Mouse (Mus musculus) lung, postnatal 10 days (tissue): ENCODE results near the gene Fmnl2.

Source experiments
- DNase-seq: peaks from one replicate; pipeline ENCODE4 v3.0.0; 2021

Fmnl2 gene

DNA sequence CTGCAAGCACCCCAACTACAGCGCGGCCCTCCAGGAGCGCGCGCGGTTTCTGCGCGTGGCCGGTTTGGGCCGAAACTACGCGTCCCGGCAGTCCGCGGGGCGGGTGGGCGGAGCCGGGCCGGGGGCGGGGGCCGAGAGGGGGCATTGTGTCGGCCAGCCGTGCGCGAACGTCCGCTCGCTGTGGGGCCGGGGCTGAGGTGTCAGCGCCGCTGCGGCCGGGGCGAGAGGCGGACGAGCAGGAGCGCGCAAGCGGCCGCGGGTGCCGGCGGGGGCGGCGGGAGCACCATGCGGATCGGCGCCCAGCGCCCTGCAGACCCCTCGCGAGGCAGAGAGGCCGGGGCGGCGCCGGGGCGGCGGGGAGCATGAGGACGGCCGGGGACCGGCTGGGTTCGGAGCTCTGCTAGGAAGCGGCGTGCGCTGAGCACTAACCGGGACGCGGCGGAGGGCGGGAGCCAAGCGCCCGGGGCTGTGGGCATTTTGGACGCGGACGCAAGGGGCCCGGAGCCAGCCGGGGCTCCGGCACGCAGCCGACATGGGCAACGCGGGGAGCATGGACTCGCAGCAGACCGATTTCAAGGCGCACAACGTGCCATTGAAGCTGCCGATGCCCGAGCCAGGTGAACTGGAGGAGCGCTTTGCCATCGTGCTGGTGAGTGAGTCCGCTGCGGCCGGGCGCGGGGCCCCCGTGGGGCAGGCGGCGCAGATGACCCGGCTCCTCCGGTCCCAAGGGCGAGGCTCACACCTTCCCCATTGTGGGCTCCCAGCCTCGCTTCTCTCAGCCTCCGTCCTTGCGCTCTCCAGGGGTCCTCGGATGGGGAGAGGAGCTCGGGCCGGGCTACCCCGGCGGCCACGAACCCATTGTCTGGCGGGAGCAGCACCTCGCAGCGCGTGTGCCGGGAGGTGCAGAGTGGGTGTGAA lies at the start of gene Fmnl2:
Fmnl2 (plus strand) TSS at position 250 of the 918 bp plus-strand sequence.
- peak; percentile 85 for DNase-seq

DNA sequence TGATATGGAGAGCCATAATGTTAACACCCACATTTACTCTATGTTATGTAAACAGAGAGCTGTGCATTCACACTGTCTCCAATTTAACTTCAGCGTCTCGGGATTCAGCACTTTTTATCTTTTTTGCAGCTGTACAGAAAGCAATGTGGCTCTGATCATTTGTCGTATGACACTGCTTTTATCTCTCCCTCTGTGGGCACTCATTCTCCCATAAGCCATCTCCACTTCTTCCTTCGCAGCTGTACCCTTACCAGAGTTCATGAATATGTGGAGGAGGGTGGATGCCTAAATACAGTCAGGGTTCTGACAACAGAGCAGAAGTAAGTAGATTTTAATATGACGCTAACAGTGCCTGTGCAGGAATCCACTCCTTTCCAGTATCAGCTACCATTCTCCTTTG lies 47.7 kb upstream of the Fmnl2 start:
- DNase-seq, result no peak

DNA sequence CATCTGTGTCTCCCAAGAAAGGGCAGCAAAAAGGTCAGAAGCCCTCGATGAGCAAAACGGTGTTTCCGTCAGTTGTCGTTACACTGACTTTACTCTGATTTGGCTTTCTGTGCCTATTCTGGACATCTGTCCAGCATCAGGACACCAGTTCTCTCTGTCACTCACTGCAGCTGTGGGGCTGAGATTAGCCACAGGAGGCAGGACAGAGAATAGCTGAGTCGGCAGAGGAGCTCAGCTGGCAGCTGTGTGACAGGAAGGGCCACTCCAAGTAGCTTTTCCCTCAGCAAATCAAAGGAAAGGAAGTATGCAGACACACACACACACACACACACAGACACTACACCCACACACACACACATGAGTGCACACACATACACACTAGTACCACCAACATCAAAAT lies 46.0 kb upstream of the Fmnl2 start:
- DNase-seq, result peak; percentile 62

DNA sequence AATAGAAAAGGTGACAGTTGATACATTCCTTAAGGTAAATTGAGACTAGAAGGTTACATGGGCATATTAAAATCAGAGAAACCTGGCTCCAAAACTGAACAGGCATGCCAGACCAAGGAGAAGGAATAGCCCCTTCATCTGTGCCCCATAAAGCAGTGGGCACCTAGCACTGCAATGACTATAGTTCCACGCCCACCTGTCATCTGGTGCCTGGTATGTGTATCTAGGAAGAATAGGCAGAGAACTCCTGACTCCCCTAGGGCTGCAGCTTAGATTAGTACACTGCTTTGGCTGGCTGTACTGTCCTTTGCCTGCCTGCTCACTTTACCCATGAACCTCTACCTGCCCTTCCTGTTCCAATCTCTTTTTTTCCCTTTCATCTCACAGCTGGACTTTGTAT lies 40.3 kb upstream of the Fmnl2 start:
- no peak for DNase-seq

DNA sequence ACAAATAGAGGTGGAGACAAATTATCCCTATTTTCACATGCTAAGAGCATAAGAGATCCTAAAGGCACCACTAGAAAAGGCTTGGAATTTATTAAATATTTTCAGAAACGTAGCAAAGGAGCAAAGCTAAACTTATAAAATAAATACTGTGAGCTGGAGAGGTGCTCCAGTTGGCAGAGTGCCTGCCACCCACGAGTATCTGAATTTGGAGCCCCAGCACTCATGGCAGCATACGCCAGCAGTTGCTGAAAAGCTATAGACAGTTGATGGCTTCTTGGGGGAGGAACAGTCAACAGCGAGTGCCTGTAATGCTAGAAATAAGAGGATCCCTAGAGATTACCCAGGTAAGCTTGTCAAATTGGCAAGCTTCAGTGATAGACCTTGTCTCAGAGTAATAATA lies 38.7 kb upstream of the Fmnl2 start:
- no peak for DNase-seq

DNA sequence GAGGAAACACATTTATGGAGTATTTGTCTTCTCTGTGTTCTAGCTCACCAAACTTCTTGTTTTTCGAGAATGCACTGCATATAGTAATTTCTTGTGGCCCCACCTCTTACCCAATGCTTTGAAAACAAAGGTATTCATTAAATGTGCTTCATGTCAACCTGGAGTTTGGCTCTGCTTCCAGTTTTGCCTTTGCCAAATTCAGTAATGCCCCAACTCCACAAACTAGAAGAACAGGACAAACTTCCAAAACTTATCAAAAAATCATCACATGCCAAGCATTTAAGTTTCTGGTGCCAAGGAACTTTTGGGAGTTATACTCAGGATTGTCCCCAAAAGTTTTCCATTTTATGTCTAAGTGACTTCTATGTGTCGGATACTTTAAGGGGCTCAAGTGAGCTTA lies 35.4 kb upstream of the Fmnl2 start:
- no peak for DNase-seq

DNA sequence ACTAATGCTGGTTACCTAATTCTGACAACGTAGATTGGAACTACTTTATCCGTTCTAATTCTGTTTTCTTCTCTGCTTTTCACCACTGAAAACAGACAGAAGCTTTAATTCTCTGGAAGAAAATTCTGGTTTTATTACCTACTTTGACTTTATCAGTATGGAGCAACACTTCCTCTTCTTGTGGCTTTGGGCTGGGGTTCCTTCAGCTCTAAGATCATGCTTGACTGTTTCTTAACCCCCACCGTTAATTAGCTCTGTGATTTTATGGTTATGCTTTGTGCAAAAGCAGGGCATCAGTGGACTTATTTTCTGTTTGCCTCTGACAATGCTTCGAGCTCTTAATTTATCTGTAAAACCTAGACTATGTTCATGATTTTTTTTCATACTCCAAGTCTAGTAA lies 29.6 kb upstream of the Fmnl2 start:
- DNase-seq, result no peak

DNA sequence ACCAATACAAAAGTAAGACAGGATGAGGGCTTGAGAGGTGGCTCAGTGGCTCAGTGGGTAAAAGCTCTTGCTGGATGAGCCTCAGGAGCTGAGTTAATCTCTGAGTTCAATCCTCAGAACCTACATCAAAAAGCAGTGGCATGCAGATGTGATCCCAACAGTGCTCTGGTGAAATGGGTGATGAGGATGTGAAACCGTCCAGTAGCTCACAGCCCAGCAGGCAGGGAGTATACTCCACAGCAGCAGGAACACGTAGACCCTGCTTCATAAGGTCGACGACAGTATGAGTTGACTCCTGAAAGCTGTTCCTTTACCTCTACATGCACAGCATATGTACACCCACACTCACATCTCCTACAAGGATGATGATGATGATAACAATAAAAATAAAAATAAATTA lies 27.1 kb upstream of the Fmnl2 start:
- DNase-seq, result no peak

DNA sequence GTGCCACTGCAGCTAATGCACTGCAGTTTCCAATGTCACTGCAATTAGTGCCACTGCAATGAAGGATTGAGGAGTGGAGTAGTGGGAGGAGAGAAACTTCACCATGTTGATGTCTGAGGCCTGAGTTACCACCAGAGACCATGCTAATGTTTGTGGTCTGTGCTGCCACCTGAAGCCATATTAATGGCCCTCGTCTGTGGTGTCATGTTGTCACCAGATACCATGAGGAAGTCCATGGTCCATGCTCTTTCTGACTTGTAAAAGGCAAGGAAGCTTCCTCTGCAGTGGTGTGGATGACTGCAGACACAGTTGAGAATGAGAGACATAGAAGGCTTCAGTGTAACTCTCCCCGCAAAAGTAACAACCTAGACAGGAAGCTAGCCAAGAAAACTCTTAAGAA lies 26.1 kb upstream of the Fmnl2 start:
- DNase-seq, result no peak

DNA sequence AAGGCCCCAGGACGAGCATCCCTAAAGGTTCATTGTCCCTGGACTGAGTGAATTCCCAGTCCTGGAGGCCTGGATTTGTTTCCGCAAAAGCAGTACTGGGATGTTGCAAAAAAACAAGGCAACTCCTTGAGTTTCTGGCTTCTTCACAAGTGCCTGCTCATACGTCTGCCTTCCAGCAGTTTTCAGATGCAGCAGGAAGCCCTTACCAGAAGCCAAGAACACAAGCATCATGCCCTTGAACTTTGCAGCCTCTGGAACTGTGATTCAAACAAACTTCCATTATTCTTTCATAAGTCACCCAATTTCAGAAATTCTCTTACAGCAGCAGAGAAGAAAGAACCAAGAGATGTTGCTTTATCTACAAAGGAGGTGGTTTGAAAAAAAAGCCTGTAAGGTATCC lies 21.9 kb upstream of the Fmnl2 start:
- DNase-seq, result no peak

DNA sequence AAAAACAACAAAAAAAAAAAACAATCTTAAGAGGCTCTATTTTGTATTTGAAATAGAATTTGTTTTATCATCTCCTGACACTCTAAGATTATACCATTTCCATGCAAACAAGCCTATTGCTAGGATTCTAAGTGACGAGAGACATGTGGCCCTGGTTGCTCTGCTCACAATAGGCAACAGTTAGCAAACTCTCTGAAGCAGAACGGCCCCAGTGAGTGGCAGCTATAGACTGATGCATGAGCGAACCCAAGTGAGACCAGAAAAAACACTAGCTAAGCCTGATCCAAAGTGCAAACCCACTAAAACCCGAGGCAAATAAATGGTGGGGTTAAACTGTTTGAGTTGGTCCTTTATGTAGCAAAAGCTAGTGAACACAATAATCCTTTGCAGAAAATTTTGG lies 18.6 kb upstream of the Fmnl2 start:
- no peak for DNase-seq

DNA sequence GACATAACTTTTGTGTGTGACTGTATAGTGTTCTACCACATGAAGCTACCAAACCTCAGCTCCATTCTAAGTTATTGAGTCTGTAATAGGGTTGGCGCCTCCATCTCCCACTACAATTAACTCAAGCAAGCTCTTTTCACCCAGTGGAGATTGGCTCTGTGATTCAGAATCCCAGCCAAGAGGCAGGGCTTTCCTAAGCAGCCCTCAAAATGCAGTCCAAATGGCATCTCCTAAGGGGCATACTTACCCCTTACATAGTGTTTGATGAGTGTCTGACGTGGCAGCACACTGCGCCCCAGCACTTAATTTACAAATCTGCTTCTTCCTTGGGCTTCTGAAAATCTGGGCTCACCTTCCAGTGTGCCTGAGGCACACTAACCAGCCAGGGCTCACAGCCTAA lies 17.8 kb upstream of the Fmnl2 start:
- no peak for DNase-seq

DNA sequence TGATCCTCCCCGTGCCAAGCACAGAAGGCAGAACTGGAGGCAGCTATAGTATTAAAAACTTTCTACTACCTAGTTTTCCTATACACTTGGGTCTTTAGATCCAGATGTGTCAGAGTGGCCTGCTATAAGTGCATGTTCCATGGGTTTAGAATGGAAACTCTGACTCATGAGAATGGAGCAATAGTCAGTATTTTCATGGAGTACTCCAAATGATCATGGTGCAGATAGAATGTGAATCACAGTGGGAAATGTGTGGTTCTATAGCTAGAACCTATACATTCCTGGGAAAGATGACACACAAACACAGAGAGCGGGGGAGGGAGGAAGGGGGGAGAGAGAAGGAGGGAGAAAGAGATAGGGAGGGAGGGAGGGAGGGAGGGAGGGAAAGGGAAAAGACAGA lies 13.8 kb upstream of the Fmnl2 start:
- DNase-seq, result no peak

DNA sequence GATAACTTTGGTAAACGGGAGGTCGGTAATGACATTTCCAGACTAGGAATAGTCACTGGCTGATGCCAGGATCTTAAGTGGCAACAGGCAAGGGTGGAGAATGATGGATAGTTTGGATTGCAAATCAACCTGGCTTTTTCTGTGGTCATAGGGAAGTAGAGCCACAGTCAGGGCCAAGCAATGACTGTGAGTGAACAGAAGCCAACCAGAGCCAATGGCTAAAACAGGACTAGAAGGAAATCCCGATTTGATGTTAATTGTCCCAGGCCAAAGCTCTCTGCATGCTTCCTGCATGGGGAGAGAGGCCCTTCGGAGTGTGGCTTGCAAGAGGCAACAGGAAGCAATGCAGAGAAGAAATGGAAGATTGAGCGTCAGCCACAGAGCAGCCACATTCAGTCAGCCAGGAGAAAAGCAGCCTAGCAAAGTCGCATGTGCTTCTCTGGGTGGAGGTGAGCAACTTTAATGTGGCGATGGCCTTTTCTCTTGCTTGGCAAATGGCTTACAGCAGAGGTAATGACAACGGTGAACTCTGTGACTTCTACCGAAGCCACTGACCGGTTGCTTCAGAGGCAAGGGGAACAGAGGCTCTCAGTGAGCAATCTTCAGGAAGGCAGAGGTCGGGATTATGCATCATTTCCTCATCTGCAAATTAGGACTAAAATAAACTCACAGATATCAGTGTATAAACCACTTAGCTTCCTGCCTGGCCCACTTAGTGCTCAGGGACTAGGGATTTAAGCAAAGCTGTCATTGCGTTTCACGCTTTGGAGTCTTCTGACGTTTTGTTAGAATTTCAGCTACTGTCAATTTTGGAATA lies 12.5 kb upstream of the Fmnl2 start:
- DNase-seq, result no peak

DNA sequence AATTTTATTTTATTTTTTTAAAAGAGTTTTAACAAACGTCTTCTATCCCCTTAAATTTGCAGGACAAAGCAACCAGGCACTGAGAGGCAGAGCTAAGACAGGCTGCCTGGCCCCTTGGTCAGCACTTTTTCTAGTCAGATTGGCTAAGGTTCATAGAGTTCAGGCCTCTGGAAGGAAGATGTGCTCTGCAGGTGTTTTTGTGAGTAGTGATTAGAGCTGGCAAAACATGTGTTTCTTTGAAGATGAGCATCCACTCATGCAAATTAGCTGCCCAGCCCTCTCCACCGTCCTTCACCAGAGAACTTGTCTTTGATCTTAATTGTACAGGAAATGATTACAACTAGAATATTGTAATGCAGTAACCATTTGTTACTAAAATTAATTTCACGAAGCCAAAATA lies 11.2 kb upstream of the Fmnl2 start:
- no peak for DNase-seq

DNA sequence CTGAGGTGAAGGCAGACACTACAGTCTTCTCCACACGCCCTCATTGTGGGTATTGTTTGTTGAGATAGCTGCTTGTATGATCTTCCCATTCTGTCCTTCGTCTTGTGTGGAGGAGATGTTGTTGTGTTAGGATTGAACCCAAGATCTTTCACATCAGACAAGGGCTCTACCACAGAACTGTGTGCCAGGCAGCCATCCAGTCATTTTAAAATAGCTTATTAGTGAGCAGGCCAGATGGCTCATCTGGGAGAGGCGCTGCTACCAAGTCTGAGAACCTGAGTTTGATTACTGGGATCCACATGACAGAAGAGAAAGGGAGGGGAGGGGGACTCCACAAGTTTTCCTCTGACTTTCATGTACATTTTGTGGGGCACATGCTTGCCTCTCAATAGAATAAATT lies 8.6 kb upstream of the Fmnl2 start:
- DNase-seq, result no peak

DNA sequence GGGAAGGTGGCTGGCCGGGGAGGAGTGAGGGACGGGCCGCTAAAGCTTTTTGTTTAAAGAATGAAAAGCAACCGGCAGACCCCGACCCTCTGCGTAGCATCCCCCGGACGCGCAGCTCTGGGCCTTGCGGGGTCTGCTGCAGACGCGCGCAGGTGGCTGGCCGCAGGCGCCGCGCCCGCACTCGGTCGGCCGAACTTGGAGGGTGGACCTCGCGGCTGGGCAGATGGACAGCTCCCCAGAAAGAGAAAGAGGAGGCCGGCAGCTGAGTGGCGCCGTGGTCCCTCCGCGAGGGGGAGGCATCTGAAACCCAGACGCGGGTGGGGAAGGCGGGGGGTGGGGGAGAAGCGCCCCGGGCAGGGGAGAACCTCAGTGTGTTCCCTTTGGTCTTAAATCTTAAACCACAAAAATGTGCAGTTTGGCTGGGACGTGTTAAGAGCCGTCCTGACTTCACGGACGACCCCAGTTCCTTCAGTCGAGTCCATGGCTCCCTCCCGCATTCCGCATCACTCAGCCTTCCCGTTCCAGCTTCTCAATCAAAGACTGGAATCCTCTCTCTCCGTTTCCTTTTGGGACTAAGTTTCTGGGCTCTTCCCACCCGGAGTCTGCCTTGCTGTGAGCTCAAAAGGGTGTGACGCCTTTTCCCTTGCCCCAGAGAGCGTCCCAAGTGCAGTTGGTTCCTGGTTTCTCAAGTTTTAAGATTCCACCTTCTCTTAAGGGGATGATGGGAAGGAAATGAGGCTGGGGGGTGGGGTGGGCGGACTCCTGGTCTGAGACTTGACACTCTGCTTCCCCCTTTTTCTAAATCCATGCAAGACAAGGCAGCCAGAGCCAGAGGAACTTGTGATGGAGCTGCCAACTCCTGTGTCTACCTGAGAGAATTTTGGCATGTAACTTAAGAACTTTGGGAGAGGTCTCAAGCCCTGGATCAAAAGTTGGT lies 1.1 kb downstream of the Fmnl2 start:
- peak; percentile 63 for DNase-seq

DNA sequence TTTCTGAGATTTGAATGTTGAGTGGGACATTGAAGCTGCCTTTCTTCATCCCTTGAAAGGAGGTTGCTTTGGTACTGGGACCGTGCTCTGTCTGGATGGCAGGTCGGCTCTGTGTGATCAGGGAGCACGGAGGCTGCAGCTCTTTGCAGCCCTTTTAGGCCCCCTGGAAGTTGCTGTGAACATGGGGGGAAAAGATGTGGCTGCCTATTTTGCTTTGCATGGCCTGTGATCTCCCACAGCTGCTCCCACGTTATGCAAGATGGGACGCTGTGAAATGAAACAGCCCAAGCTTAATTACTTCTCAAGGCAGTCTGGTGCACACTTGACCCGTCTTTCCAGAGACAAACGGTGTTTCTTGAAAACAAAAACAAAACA lies 1.8 kb downstream of the Fmnl2 start:
- DNase-seq, result peak; percentile 30

DNA sequence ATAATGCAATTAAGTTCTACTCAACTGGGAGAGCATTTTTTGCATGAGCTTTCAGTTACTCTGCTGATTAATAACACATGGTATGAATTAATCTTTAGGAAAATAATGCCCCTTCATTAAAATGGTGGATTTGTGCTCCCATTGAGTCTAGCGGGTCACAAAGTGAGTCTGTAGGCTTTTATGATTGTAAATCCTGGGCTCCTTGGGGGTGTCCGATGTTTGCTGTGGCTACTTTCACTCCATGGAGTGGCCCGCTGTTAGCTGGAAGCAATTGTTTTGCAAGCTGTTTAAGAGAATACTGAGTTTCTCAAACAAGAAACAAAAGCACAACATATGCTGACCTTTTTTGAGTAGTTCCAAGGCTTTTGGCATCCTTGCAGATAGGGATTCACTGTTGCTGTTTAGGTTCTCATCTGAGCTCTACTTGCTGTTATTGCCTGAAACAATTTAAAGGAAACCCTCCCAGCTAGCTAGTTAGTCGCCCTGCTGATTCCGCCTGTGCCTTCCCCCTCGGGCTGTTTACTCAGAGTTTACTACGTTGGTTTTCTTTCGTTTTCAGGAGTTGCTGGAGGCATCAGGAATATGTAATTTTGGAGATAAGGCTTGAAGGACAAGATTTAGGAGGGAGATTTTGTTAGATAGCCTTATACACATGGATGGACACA lies 2.6 kb downstream of the Fmnl2 start:
- no peak for DNase-seq

DNA sequence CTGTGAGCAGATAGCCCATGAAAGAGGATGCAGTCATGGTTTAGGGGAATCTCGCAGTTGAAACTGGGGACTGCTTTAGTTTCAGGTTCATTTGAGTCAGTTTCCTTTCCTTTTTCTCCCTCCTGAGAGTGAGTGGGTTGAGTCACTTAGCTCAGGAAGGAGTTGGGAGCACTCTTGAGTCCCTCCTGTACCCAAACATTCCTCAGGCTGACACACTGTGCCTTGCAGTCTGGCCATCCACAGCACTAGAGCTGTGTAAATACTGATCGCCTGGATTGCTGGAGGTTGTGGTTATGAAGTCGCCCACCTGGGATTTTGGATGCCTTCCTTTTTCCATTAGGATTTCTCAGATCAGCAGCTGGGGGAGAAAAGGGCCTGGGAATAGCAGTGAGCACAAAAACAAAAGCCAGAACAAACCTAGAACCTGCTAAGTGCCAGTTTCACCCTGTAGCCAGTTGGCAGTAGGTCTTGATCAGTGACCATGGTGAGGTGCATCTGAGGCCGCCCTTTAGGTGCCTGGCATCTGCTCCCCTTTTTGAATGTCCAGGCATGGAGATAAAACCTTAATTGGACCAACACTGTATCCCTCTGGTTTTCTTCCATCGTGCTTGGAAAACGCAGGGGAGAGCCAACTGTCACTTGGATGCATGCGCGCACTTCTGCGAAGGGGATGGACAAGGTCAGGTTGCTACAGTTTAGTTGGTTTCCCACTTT lies 4.5 kb downstream of the Fmnl2 start:
- no peak for DNase-seq

DNA sequence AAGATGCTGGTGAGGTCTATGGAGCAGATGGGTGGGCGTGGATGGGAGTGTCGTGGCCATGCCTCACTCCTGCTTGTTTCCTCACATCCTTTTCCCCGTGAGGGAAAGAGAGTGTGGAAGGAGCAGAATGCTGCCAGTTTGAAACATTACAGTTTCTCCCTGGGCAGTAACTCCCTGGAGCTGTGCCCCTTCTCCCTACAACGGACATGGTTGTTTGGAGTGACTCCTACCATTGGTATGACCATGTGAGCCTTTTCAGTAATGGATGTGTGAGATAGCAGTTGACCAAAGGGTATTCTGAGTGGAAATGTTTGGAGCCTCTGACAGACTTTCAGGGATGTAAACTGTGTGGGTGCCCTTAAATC lies 5.1 kb downstream of the Fmnl2 start:
- DNase-seq, result no peak

DNA sequence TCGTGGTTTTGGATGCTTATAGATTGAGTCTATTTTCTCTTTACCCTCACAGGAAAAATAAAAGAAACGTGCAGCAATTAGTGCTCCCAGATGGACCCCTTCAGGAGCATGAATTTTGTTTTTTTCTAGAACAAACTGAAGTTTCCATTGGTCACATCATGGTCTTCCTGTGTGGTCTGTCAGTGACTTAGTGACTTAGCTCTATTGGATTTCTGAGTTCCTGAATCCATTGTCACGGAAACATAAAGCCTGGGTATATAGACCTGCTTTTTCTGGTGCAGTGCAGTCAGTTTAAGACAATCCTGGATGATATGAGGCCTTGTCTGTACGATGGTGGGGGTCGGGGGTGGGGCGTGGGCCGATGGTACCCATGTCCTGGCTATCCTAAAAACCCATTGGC lies 7.0 kb downstream of the Fmnl2 start:
- DNase-seq, result no peak
